Mouse (Mus musculus): ENCODE data around the gene 2510009E07Rik. TPM values are rescaled to one million over a fixed set of nuclear protein-coding genes. Genes with fewer than 3 reads are reported as not detected.

2510009E07Rik gene
- polyA plus RNA-seq, 1 experiment from 2014 or later, result 15.8 TPM

- Histone ChIP-seq H3K4me3 (ENCODE audit: low read depth, low read length) (no peak overlapping the region), H3K4me1 (ENCODE audit: control insufficient read depth, insufficient read depth, low read length) (no peaks in the 10 kb centered on the region), H3K27me3 (ENCODE audit: control insufficient read depth, insufficient read depth, low read length) (no peaks in the 10 kb centered on the region), H3K9me3 (replicated peaks; ENCODE audit: control insufficient read depth, low read length) (no peaks in the 10 kb centered on the region), H3K9ac (replicated peaks; ENCODE audit: low read length) (no peak overlapping the region), H3K27ac (replicated peaks; ENCODE audit: low read depth, low read length) (no peak overlapping the region), H3K4me2 (ENCODE audit: low read depth, low read length) (no peak overlapping the region), H3K36me3 (replicated peaks; ENCODE audit: control insufficient read depth, insufficient read depth, low read depth, low read length) (no peaks in the 10 kb centered on the region)
- DNase-seq (ENCODE audit: low spot score) (no peak), ATAC-seq (replicated peaks; ENCODE audit: insufficient number of reproducible peaks, low FRiP score, low TSS enrichment, low read depth) (no peak)
- WGBS, result 77% methylated on average over 1 of the region's 1 CpGs
Observed at GRCm38 (mm10) chr16:21724261-21724660, 29.8 kb upstream of the 2510009E07Rik start.

GRCm38 (mm10) chr16:21719770-21720169 is 25.3 kb upstream of the 2510009E07Rik start:
- H3K9me3 ChIP-seq (replicated peaks; ENCODE audit: control insufficient read depth, low read length), result no peaks in the 10 kb centered on the region
- no peak overlapping the region for H3K4me2 ChIP-seq (ENCODE audit: low read depth, low read length)
- no peak overlapping the region for H3K27ac ChIP-seq (replicated peaks; ENCODE audit: low read depth, low read length)
- H3K27me3 ChIP-seq (ENCODE audit: control insufficient read depth, insufficient read depth, low read length), result no peaks in the 10 kb centered on the region
- no peaks in the 10 kb centered on the region for H3K4me1 ChIP-seq (ENCODE audit: control insufficient read depth, insufficient read depth, low read length)
- H3K36me3 ChIP-seq (replicated peaks; ENCODE audit: control insufficient read depth, insufficient read depth, low read depth, low read length), result no peaks in the 10 kb centered on the region
- H3K4me3 ChIP-seq (ENCODE audit: low read depth, low read length), result no peak overlapping the region
- H3K9ac ChIP-seq (replicated peaks; ENCODE audit: low read length), result no peak overlapping the region
- DNase-seq (ENCODE audit: low spot score), result no peak
- WGBS, result 89% methylated on average over 7 of the region's 7 CpGs
- no peak for ATAC-seq (replicated peaks; ENCODE audit: insufficient number of reproducible peaks, low FRiP score, low TSS enrichment, low read depth)

DNA sequence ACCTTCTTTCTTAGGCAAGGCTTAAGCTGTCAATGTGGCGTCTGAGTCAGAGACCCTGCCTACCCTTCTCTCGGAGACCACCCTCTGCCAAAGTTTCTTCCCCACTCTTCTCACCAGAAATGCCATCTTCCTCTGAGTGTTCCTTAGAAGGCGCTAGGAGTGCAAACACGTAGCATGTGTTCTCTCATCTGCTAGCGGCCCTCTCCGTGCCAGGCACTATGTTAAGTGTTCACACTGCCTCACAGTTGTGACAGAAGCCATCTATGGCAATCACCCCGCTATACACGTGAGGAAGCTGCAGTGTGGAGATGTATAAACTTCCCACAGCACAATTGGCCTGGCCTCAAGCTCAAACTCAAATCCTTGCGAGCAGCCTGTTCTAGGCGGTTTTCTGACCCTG is 20.1 kb upstream of the 2510009E07Rik start:
- H3K4me1 ChIP-seq (ENCODE audit: control insufficient read depth, insufficient read depth, low read length), result no peaks in the 10 kb centered on the region
- no peak overlapping the region for H3K9ac ChIP-seq (replicated peaks; ENCODE audit: low read length)
- H3K27ac ChIP-seq (replicated peaks; ENCODE audit: low read depth, low read length), result no peak overlapping the region
- H3K27me3 ChIP-seq (ENCODE audit: control insufficient read depth, insufficient read depth, low read length), result no peaks in the 10 kb centered on the region
- H3K4me3 ChIP-seq (ENCODE audit: low read depth, low read length), result no peak overlapping the region
- no peaks in the 10 kb centered on the region for H3K9me3 ChIP-seq (replicated peaks; ENCODE audit: control insufficient read depth, low read length)
- ATAC-seq (replicated peaks; ENCODE audit: insufficient number of reproducible peaks, low FRiP score, low TSS enrichment, low read depth) (no peak), DNase-seq (ENCODE audit: low spot score) (no peak)
- 88% methylated on average over 10 of the region's 10 CpGs for WGBS
- no peaks in the 10 kb centered on the region for H3K36me3 ChIP-seq (replicated peaks; ENCODE audit: control insufficient read depth, insufficient read depth, low read depth, low read length)
- no peak overlapping the region for H3K4me2 ChIP-seq (ENCODE audit: low read depth, low read length)

- Histone ChIP-seq H3K4me3 (ENCODE audit: low read depth, low read length) (no peak overlapping the region), H3K9ac (replicated peaks; ENCODE audit: low read length) (no peak overlapping the region), H3K4me2 (ENCODE audit: low read depth, low read length) (no peak overlapping the region), H3K4me1 (ENCODE audit: control insufficient read depth, insufficient read depth, low read length) (no peaks in the 10 kb centered on the region), H3K9me3 (replicated peaks; ENCODE audit: control insufficient read depth, low read length) (no peaks in the 10 kb centered on the region), H3K36me3 (replicated peaks; ENCODE audit: control insufficient read depth, insufficient read depth, low read depth, low read length) (no peaks in the 10 kb centered on the region), H3K27ac (replicated peaks; ENCODE audit: low read depth, low read length) (no peak overlapping the region), H3K27me3 (ENCODE audit: control insufficient read depth, insufficient read depth, low read length) (no peaks in the 10 kb centered on the region)
- WGBS, result 46% methylated on average over 2 of the region's 2 CpGs
- ATAC-seq (replicated peaks; ENCODE audit: insufficient number of reproducible peaks, low FRiP score, low TSS enrichment, low read depth) (no peak), DNase-seq (ENCODE audit: low spot score) (no peak)
Observed at GRCm38 (mm10) chr16:21710321-21710720, 15.9 kb upstream of the 2510009E07Rik start.

DNA sequence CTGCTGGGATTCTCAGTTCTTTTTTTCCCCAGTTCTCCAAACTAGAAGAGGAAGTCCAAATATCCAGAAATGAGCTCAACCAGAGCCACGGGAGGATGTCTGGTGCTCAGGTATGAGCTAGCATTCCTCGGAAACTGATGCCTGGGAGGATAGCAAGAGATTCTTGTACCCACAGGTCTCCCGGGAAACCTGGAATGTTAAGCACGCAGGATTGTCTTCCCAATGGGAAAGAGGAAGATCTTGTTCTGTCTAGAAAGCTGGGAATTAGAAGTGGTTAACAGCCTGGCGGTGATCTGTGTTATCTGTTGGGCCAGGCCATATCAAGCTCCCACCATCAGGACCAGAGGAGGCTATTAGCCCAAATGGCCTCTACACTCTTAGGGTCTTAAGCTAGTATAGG is 10.2 kb upstream of the 2510009E07Rik start:
- no peaks in the 10 kb centered on the region for H3K9me3 ChIP-seq (replicated peaks; ENCODE audit: control insufficient read depth, low read length)
- DNase-seq (ENCODE audit: low spot score) (no peak), ATAC-seq (replicated peaks; ENCODE audit: insufficient number of reproducible peaks, low FRiP score, low TSS enrichment, low read depth) (no peak)
- H3K4me2 ChIP-seq (ENCODE audit: low read depth, low read length), result no peak overlapping the region
- H3K27ac ChIP-seq (replicated peaks; ENCODE audit: low read depth, low read length), result no peak overlapping the region
- no peak overlapping the region for H3K9ac ChIP-seq (replicated peaks; ENCODE audit: low read length)
- no peaks in the 10 kb centered on the region for H3K27me3 ChIP-seq (ENCODE audit: control insufficient read depth, insufficient read depth, low read length)
- H3K36me3 ChIP-seq (replicated peaks; ENCODE audit: control insufficient read depth, insufficient read depth, low read depth, low read length), result no peaks in the 10 kb centered on the region
- WGBS, result 53% methylated on average over 5 of the region's 5 CpGs
- no peaks in the 10 kb centered on the region for H3K4me1 ChIP-seq (ENCODE audit: control insufficient read depth, insufficient read depth, low read length)
- no peak overlapping the region for H3K4me3 ChIP-seq (ENCODE audit: low read depth, low read length)

DNA sequence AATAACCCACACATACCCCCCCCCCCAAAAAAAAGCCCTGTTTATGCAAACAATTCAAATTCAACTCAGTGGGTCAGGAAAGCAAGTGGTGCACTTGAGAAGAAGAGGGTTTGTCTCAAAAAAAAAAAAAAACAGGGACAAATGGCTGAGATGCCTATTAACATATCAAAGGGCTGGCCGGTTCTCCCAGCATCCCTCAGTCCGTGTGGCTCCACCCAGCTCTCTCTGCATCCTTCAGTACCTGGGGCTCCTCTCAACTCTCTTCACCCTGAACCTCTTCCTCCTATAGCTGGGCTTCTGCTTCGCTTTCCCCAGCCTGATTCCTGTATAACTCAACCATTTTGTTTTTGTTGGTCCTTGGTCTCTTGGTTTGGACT is 7.8 kb upstream of the 2510009E07Rik start:
- Histone ChIP-seq H3K4me1 (ENCODE audit: control insufficient read depth, insufficient read depth, low read length) (no peaks in the 10 kb centered on the region), H3K27ac (replicated peaks; ENCODE audit: low read depth, low read length) (no peak overlapping the region), H3K4me3 (ENCODE audit: low read depth, low read length) (no peak overlapping the region), H3K27me3 (ENCODE audit: control insufficient read depth, insufficient read depth, low read length) (no peaks in the 10 kb centered on the region), H3K9me3 (replicated peaks; ENCODE audit: control insufficient read depth, low read length) (no peaks in the 10 kb centered on the region), H3K36me3 (replicated peaks; ENCODE audit: control insufficient read depth, insufficient read depth, low read depth, low read length) (no peaks in the 10 kb centered on the region), H3K9ac (replicated peaks; ENCODE audit: low read length) (no peak overlapping the region), H3K4me2 (ENCODE audit: low read depth, low read length) (no peak overlapping the region)
- ATAC-seq (replicated peaks; ENCODE audit: insufficient number of reproducible peaks, low FRiP score, low TSS enrichment, low read depth) (no peak), DNase-seq (ENCODE audit: low spot score) (peak; percentile 30)
- 15% methylated on average over 3 of the region's 3 CpGs for WGBS

GRCm38 (mm10) chr16:21701611-21702313 is 7.3 kb upstream of the 2510009E07Rik start:
- Histone ChIP-seq H3K4me3 (ENCODE audit: low read depth, low read length) (no peak overlapping the region), H3K4me1 (ENCODE audit: control insufficient read depth, insufficient read depth, low read length) (no peaks in the 10 kb centered on the region), H3K27me3 (ENCODE audit: control insufficient read depth, insufficient read depth, low read length) (no peaks in the 10 kb centered on the region), H3K36me3 (replicated peaks; ENCODE audit: control insufficient read depth, insufficient read depth, low read depth, low read length) (no peaks in the 10 kb centered on the region), H3K9ac (replicated peaks; ENCODE audit: low read length) (no peak overlapping the region), H3K9me3 (replicated peaks; ENCODE audit: control insufficient read depth, low read length) (no peaks in the 10 kb centered on the region), H3K4me2 (ENCODE audit: low read depth, low read length) (no peak overlapping the region), H3K27ac (replicated peaks; ENCODE audit: low read depth, low read length) (no peak overlapping the region)
- 0 out of 2 replicates have a peak, but pooled peaks have one; percentile 18 for ATAC-seq (replicated peaks; ENCODE audit: insufficient number of reproducible peaks, low FRiP score, low TSS enrichment, low read depth)
- DNase-seq (ENCODE audit: low spot score), result no peak
- WGBS, result 21% methylated on average over 10 of the region's 10 CpGs

- ATAC-seq (replicated peaks; ENCODE audit: insufficient number of reproducible peaks, low FRiP score, low TSS enrichment, low read depth), result no peak
- no peak overlapping the region for H3K27ac ChIP-seq (replicated peaks; ENCODE audit: low read depth, low read length)
- no peak for DNase-seq (ENCODE audit: low spot score)
- H3K27me3 ChIP-seq (ENCODE audit: control insufficient read depth, insufficient read depth, low read length), result no peaks in the 10 kb centered on the region
- H3K4me1 ChIP-seq (ENCODE audit: control insufficient read depth, insufficient read depth, low read length), result no peaks in the 10 kb centered on the region
- H3K36me3 ChIP-seq (replicated peaks; ENCODE audit: control insufficient read depth, insufficient read depth, low read depth, low read length), result no peaks in the 10 kb centered on the region
- H3K9ac ChIP-seq (replicated peaks; ENCODE audit: low read length), result no peak overlapping the region
- WGBS, result 79% methylated on average over 3 of the region's 3 CpGs
- no peaks in the 10 kb centered on the region for H3K9me3 ChIP-seq (replicated peaks; ENCODE audit: control insufficient read depth, low read length)
- no peak overlapping the region for H3K4me2 ChIP-seq (ENCODE audit: low read depth, low read length)
- no peak overlapping the region for H3K4me3 ChIP-seq (ENCODE audit: low read depth, low read length)
Observed at GRCm38 (mm10) chr16:21698136-21698535, 3.7 kb upstream of the 2510009E07Rik start.

Measured in embryonic facial prominence, embryonic 11.5 days (tissue).